In genomic region chr15:95943470-95943869, GRCm38 (mm10) we compare ENCODE assay signal across 10 mouse cellular contexts.
DNase-seq lines count a peak whose midpoint lies in the region; ATAC-seq lines count a peak whose summit lies in the region.
"Had no signal": no experiment of that assay in that cellular context is flagged by ENCODE, and none has a peak within 500 bp of the region (broad histone marks: within the 10 kb centered on the region; RNA-seq: fewer than 3 reads in every experiment).

No protein-coding gene starts in this region.

- peaks cover 13% of the 10 kb centered on the region for H3K36me3 ChIP-seq in liver, embryonic 15.5 days (replicated peaks)
- peaks cover 16% of the 10 kb centered on the region for H3K36me3 ChIP-seq in hindbrain, embryonic 14.5 days (replicated peaks; ENCODE audit: control insufficient read depth, insufficient read depth)
- H3K36me3 ChIP-seq: G1E had no signal

- no peaks in the 10 kb centered on the region for H3K9me3 ChIP-seq in liver, embryonic 15.5 days (replicated peaks)
- H3K9me3 ChIP-seq in hindbrain, embryonic 14.5 days (ENCODE audit: control insufficient read depth, low read length): 0 out of 2 replicates have a peak, but pooled peaks cover 7% of the 10 kb centered on the region
- H3K9me3 ChIP-seq: heart, embryonic 15.5 days had no signal

- peak; percentile 12 to 33 for DNase-seq in adrenal gland, postnatal 36 days
- DNase-seq in adrenal gland, postnatal 4 days (ENCODE audit: low spot score in 2 of 2): no peak
- peak; percentile 56 for DNase-seq in 416B (ENCODE audit: low read depth)
- DNase-seq in embryo, embryonic 11 days: peak; percentile 29
- DNase-seq in thymus, postnatal 25 days: peak; percentile 48
- DNase-seq in hindbrain, embryonic 14.5 days (ENCODE audit: low spot score): no peak
- DNase-seq in layer of hippocampus, postnatal 36 days: no peak

- 0 out of 2 replicates have a peak, but pooled peaks have one; percentile 45 for ATAC-seq in liver, embryonic 15.5 days (ENCODE audit: insufficient read depth)
- no peak for ATAC-seq in hindbrain, embryonic 14.5 days (ENCODE audit: low FRiP score)

- H3K4me3 ChIP-seq in liver, embryonic 15.5 days (replicated peaks): no peak overlapping the region
- H3K4me3 ChIP-seq in hindbrain, embryonic 14.5 days (replicated peaks; ENCODE audit: low read length): no peak overlapping the region
- H3K4me3 ChIP-seq: heart, embryonic 15.5 days had no signal

- no peaks in the 10 kb centered on the region for H3K4me1 ChIP-seq in liver, embryonic 15.5 days (replicated peaks)
- H3K4me1 ChIP-seq in hindbrain, embryonic 14.5 days (replicated peaks; ENCODE audit: control insufficient read depth, insufficient read depth, low read length): peaks cover 12% of the 10 kb centered on the region
- H3K4me1 ChIP-seq: heart, embryonic 15.5 days had no signal

- H3K4me2 ChIP-seq in liver, embryonic 15.5 days: no peak overlapping the region
- no peak overlapping the region for H3K4me2 ChIP-seq in hindbrain, embryonic 14.5 days (replicated peaks)
- H3K4me2 ChIP-seq: heart, embryonic 15.5 days had no signal

- no peaks in the 10 kb centered on the region for H3K27me3 ChIP-seq in liver, embryonic 15.5 days
- no peaks in the 10 kb centered on the region for H3K27me3 ChIP-seq in hindbrain, embryonic 14.5 days (ENCODE audit: control insufficient read depth, insufficient read depth, low read length)
- H3K27me3 ChIP-seq: heart, embryonic 15.5 days had no signal

- WGBS in liver, embryonic 15.5 days (ENCODE audit: insufficient replicate concordance): 55% methylated on average over 4 of the region's 4 CpGs
- WGBS in hindbrain, embryonic 14.5 days: 66% methylated on average over 4 of the region's 4 CpGs

- H3K27ac ChIP-seq in liver, embryonic 15.5 days (replicated peaks): no peak overlapping the region
- H3K27ac ChIP-seq in hindbrain, embryonic 14.5 days: no peak overlapping the region
- H3K27ac ChIP-seq: heart, embryonic 15.5 days had no signal

- H3K9ac ChIP-seq in liver, embryonic 15.5 days: no peak overlapping the region
- H3K9ac ChIP-seq in hindbrain, embryonic 14.5 days: no peak overlapping the region
- H3K9ac ChIP-seq: heart, embryonic 15.5 days had no signal

Comparison
In these comparisons a context has a peak if more than half of its experiments do, and no peak if none do; other contexts are left out.
1. DNase-seq: peak in adrenal gland, postnatal 36 days (2 of 2), 416B (single experiment), embryo, embryonic 11 days (single experiment) and thymus, postnatal 25 days (single experiment); none in adrenal gland, postnatal 4 days (0 of 2), hindbrain, embryonic 14.5 days (single experiment) and layer of hippocampus, postnatal 36 days (0 of 2).